Mouse (Mus musculus) kidney, adult 18-20 months (tissue): Measurements from ENCODE around the gene Slc37a2.

Experiments used
- DNase-seq: peaks from one replicate; pipeline ENCODE4 v3.0.0; 2021

Gene Slc37a2

GRCm38 (mm10) chr9:37214327-37215060 is 41.0 kb downstream of the Slc37a2 start:
- no peak for DNase-seq

- DNase-seq = no peak
Measured at GRCm38 (mm10) chr9:37213060-37213738, 42.3 kb downstream of the Slc37a2 start.

- DNase-seq = peak; percentile 91
Measured at GRCm38 (mm10) chr9:37207929-37208411, 47.6 kb downstream of the Slc37a2 start, which contains the start of gene Tmem218. Tmem218 (plus strand) TSS chr9:37208223.

- DNase-seq = no peak
Measured at GRCm38 (mm10) chr9:37203884-37204283, 51.7 kb downstream of the Slc37a2 start.

GRCm38 (mm10) chr9:37200414-37200813 is 55.1 kb downstream of the Slc37a2 start:
- no peak for DNase-seq

GRCm38 (mm10) chr9:37197067-37197466 is 58.5 kb downstream of the Slc37a2 start:
- no peak for DNase-seq

GRCm38 (mm10) chr9:37188024-37188423 is 67.5 kb downstream of the Slc37a2 start:
- DNase-seq = no peak

- DNase-seq = no peak
Measured at GRCm38 (mm10) chr9:37187407-37187806, 68.1 kb downstream of the Slc37a2 start.

- DNase-seq = no peak
Measured at GRCm38 (mm10) chr9:37183176-37183575, 72.4 kb downstream of the Slc37a2 start.

GRCm38 (mm10) chr9:37181596-37181995 is 73.9 kb downstream of the Slc37a2 start:
- no peak for DNase-seq

- DNase-seq = no peak
Measured at GRCm38 (mm10) chr9:37179596-37179995, 75.9 kb downstream of the Slc37a2 start.

GRCm38 (mm10) chr9:37178911-37179310 is 76.6 kb downstream of the Slc37a2 start:
- DNase-seq = no peak
